Mouse (Mus musculus): ENCODE measurements around the gene Rps6ka2. TPM values are rescaled to one million over a fixed set of nuclear protein-coding genes. Genes with fewer than 3 reads are reported as not detected.

Rps6ka2 gene
- total RNA-seq, 2 experiments from 2014 or later: 38.6 to 49.2 TPM

Other genes starting within 250 kb of the Rps6ka2 start
- gene Rsph3b, start 221.4 kb upstream of the Rps6ka2 start, total RNA-seq (2021): 10 to 100 TPM; 58.5 to 59.3 TPM
- 1 to 10 TPM; 9.3 to 9.7 TPM for gene Tagap1, start 209.0 kb upstream of the Rps6ka2 start, total RNA-seq (2021)
- gene Rnaset2b, start 199.5 kb upstream of the Rps6ka2 start, total RNA-seq (2021): 100 to 1,000 TPM; 187 to 203 TPM
- gene Gm49721, start 191.2 kb upstream of the Rps6ka2 start, total RNA-seq (2021): not detected
- not detected for gene Gm1604a, start 144.5 kb upstream of the Rps6ka2 start, total RNA-seq (2021)
- not detected for gene Tcp10a, start 154.5 kb downstream of the Rps6ka2 start, total RNA-seq (2021)
- not detected for gene Ttll2, start 182.6 kb downstream of the Rps6ka2 start, total RNA-seq (2021)
- not detected for gene Gm49630, start 201.9 kb downstream of the Rps6ka2 start, total RNA-seq (2021)
- not detected for gene Unc93a2, start 215.3 kb downstream of the Rps6ka2 start, total RNA-seq (2021)

Measured in heart, adult 18-20 months (tissue).